Mouse (Mus musculus) c-Kit-positive CD71-positive TER-119-negative erythroid progenitor cells, embryonic 14.5 days (primary cell): ENCODE results near the gene Eya2.
A peak's percentile ranks its signal among the peaks of the same experiment; 100 is the strongest.

ENCODE experiments used
- DNase-seq: peaks from one replicate; pipeline ENCODE4 v3.0.0-alpha.2; 2013; ENCODE audit warnings: low read depth

Gene Eya2

GRCm38 (mm10) chr2:165818570-165818969 lies 223.7 kb downstream of the Eya2 start:
- no peak for DNase-seq

- peak; percentile 56 for DNase-seq
Observed at GRCm38 (mm10) chr2:165818985-165819948, 224.4 kb downstream of the Eya2 start.

- DNase-seq = no peak
Observed at GRCm38 (mm10) chr2:165820073-165820472, 225.2 kb downstream of the Eya2 start.

DNA sequence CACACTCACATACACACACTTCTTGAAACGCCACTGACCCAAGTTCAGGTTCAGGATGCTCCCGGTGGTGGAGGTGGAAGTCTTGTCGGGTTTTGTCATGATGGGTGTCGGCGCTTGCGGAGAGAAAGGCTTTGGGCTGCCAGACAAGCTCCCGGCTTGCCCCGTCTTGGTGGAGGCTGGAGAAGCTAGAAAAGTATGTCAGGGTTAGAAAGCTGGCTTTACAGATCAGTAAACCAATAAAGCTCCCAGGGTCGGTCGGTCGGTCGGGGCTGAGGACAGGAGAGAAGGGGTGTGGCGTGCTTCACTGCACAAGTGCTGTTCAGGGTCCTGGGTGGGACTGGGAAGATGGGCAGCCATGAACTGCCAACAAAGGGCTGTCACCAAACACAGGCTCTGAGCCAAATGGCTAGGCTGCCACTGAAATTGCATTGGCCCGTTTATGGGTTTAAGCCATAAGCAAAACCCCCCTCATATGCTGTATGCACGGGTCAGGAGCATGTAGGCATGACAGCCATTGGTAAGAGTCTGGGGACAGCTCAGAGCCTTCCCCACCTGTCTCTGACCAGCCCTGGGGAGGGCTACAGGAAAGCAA lies 225.8 kb downstream of the Eya2 start:
- DNase-seq = no peak
